In genomic region chr5:86421323-86422028, GRCm38 (mm10) we compare ENCODE assay signal across 28 mouse cellular contexts. TPM values are rescaled to one million over a fixed set of nuclear protein-coding genes. Genes with fewer than 3 reads are reported as not detected.
DNase-seq lines count a peak whose midpoint lies in the region; ATAC-seq and TF ChIP-seq lines count a peak whose summit lies in the region.
"Had no signal": no experiment of that assay in that cellular context is flagged by ENCODE, and none has a peak within 500 bp of the region (broad histone marks: within the 10 kb centered on the region; RNA-seq: fewer than 3 reads in every experiment).

No protein-coding gene starts in this region.

- intact Hi-C loops in gastrocnemius, adult 2 months (cut with DNase I), result no loop called here

- H3K4me3 ChIP-seq in hindbrain, embryonic 11.5 days (ENCODE audit: low read depth, low read length), result no peak overlapping the region
- H3K4me3 ChIP-seq in hindbrain, embryonic 16.5 days (ENCODE audit: low read length), result no peak overlapping the region
- H3K4me3 ChIP-seq in midbrain, embryonic 12.5 days, result no peak overlapping the region
- H3K4me3 ChIP-seq in gastrocnemius, adult 2 months, result no peak overlapping the region
- H3K4me3 ChIP-seq: embryonic facial prominence, embryonic 15.5 days; hindbrain, embryonic 15.5 days; limb, embryonic 12.5 days; liver, embryonic 13.5 days; lung, embryonic 15.5 days had no signal

- H3K4me1 ChIP-seq in hindbrain, embryonic 11.5 days (replicated peaks; ENCODE audit: control insufficient read depth, insufficient read depth, low read length), result no peaks in the 10 kb centered on the region
- H3K4me1 ChIP-seq in hindbrain, embryonic 16.5 days (ENCODE audit: control insufficient read depth, insufficient read depth, low read depth, low read length), result no peaks in the 10 kb centered on the region
- peaks cover 6% of the 10 kb centered on the region for H3K4me1 ChIP-seq in midbrain, embryonic 12.5 days
- H3K4me1 ChIP-seq: embryonic facial prominence, embryonic 15.5 days; hindbrain, embryonic 15.5 days; limb, embryonic 12.5 days; liver, embryonic 13.5 days; lung, embryonic 15.5 days had no signal

- H3K9me3 ChIP-seq in hindbrain, embryonic 11.5 days (ENCODE audit: control insufficient read depth, low read length), result no peaks in the 10 kb centered on the region
- H3K9me3 ChIP-seq in hindbrain, embryonic 16.5 days (ENCODE audit: control insufficient read depth, low read length), result no peaks in the 10 kb centered on the region
- H3K9me3 ChIP-seq in midbrain, embryonic 12.5 days, result no peaks in the 10 kb centered on the region
- H3K9me3 ChIP-seq: embryonic facial prominence, embryonic 15.5 days; hindbrain, embryonic 15.5 days; limb, embryonic 12.5 days; liver, embryonic 13.5 days; lung, embryonic 15.5 days had no signal

- 53% methylated on average over 3 of the region's 3 CpGs for WGBS in hindbrain, embryonic 11.5 days
- 46% methylated on average over 3 of the region's 3 CpGs for WGBS in hindbrain, embryonic 16.5 days
- WGBS in midbrain, embryonic 12.5 days, result 24% methylated on average over 3 of the region's 3 CpGs

- DNase-seq in cerebellum, postnatal 10 days, result peak; percentile 9 to 14
- DNase-seq in cerebellum, adult 18-20 months, result no peak
- no peak for DNase-seq in hindbrain, embryonic 11.5 days (ENCODE audit: low spot score)
- peak; percentile 29 for DNase-seq in retina, postnatal 1 day
- no peak for DNase-seq in gastrocnemius, adult 2 months
- DNase-seq in lung, adult 18-20 months, result no peak
- DNase-seq: adrenal gland, postnatal 14 days; cerebellum, adult 11 months; cerebellum, postnatal 25 days; heart, postnatal 10 days; liver, embryonic 13.5 days; lung, postnatal 4 days had no signal

- H3K9ac ChIP-seq in hindbrain, embryonic 11.5 days (ENCODE audit: low read depth, low read length), result no peak overlapping the region
- no peak overlapping the region for H3K9ac ChIP-seq in hindbrain, embryonic 16.5 days (ENCODE audit: low read depth, low read length)
- H3K9ac ChIP-seq in midbrain, embryonic 12.5 days (replicated peaks), result no peak overlapping the region
- H3K9ac ChIP-seq: embryonic facial prominence, embryonic 15.5 days; hindbrain, embryonic 15.5 days; limb, embryonic 12.5 days; liver, embryonic 13.5 days; lung, embryonic 15.5 days had no signal

- peak; percentile 50; the same call in 1 of the 2 replicates for ATAC-seq in hindbrain, embryonic 11.5 days (ENCODE audit: low FRiP score)
- no peak for ATAC-seq in hindbrain, embryonic 16.5 days
- peak; percentile 82 for ATAC-seq in midbrain, embryonic 12.5 days (ENCODE audit: low FRiP score, low read depth)
- ATAC-seq: activated CD4-positive, CD25-positive, alpha-beta regulatory T cell, adult 4 months; intestine, postnatal 0 days; Patski had no signal

- H3K4me2 ChIP-seq in hindbrain, embryonic 11.5 days (replicated peaks; ENCODE audit: low read depth, low read length), result no peak overlapping the region
- no peak overlapping the region for H3K4me2 ChIP-seq in hindbrain, embryonic 16.5 days (ENCODE audit: low read length)
- H3K4me2 ChIP-seq in midbrain, embryonic 12.5 days (replicated peaks), result no peak overlapping the region
- H3K4me2 ChIP-seq: embryonic facial prominence, embryonic 15.5 days; heart, embryonic 11.5 days; hindbrain, embryonic 15.5 days; limb, embryonic 12.5 days; liver, embryonic 13.5 days; lung, embryonic 15.5 days had no signal

- H3K27me3 ChIP-seq in hindbrain, embryonic 11.5 days (ENCODE audit: control insufficient read depth, insufficient read depth, low read length), result no peaks in the 10 kb centered on the region
- no peaks in the 10 kb centered on the region for H3K27me3 ChIP-seq in hindbrain, embryonic 16.5 days (replicated peaks; ENCODE audit: control insufficient read depth, insufficient read depth, low read length)
- no peaks in the 10 kb centered on the region for H3K27me3 ChIP-seq in midbrain, embryonic 12.5 days
- H3K27me3 ChIP-seq: embryonic facial prominence, embryonic 15.5 days; hindbrain, embryonic 15.5 days; limb, embryonic 12.5 days; liver, embryonic 13.5 days; lung, embryonic 15.5 days had no signal

- H3K27ac ChIP-seq in hindbrain, embryonic 11.5 days (ENCODE audit: low read depth, low read length), result no peak overlapping the region
- no peak overlapping the region for H3K27ac ChIP-seq in hindbrain, embryonic 16.5 days (ENCODE audit: low read depth, low read length)
- peak overlapping the region; percentile 35; the same call in 1 of the 2 replicates for H3K27ac ChIP-seq in midbrain, embryonic 12.5 days (replicated peaks)
- no peak overlapping the region for H3K27ac ChIP-seq in gastrocnemius, adult 2 months
- H3K27ac ChIP-seq: embryonic facial prominence, embryonic 15.5 days; hindbrain, embryonic 15.5 days; limb, embryonic 12.5 days; liver, embryonic 13.5 days; lung, embryonic 15.5 days had no signal

- H3K36me3 ChIP-seq in hindbrain, embryonic 11.5 days (ENCODE audit: control insufficient read depth, insufficient read depth, low read length), result no peaks in the 10 kb centered on the region
- H3K36me3 ChIP-seq in hindbrain, embryonic 16.5 days (ENCODE audit: control insufficient read depth, insufficient read depth, low read length), result no peaks in the 10 kb centered on the region
- H3K36me3 ChIP-seq in midbrain, embryonic 12.5 days, result no peaks in the 10 kb centered on the region
- H3K36me3 ChIP-seq: embryonic facial prominence, embryonic 15.5 days; hindbrain, embryonic 15.5 days; limb, embryonic 12.5 days; liver, embryonic 13.5 days; lung, embryonic 15.5 days had no signal

- TF ChIP-seq CTCF in gastrocnemius, adult 2 months (IDR thresholded peaks at IDR 0.05), result no peak

RNA-seq across cellular contexts. Expression of gene Tmprss11a, which starts 47.3 kb away (rescaled TPM):
- polyA plus RNA-seq in hindbrain, embryonic 11.5 days (2014; fragmentation: Nextera tagmentation; extraction: Ambion mirVana), result not detected in 2 replicates
- polyA plus RNA-seq in hindbrain, embryonic 16.5 days (2015; fragmentation: Nextera tagmentation; extraction: Ambion mirVana), result not detected in 2 replicates
- not detected in 2 replicates for polyA plus RNA-seq in midbrain, embryonic 12.5 days (2016; fragmentation: Nextera tagmentation; extraction: Ambion mirVana)
- total RNA-seq in gastrocnemius, adult 2 months (2021), result not detected
- total RNA-seq: adrenal gland, postnatal 14 days; heart, postnatal 10 days; layer of hippocampus, postnatal 14 days; neutrophil, adult 5-6 weeks had no signal
- polyA plus RNA-seq: gonadal fat pad, adult 2 months; heart, embryonic 11.5 days; hindbrain, embryonic 15.5 days; kidney, embryonic 16.5 days; large intestine, adult 2 months; limb, embryonic 12.5 days; liver, embryonic 13.5 days; lung, embryonic 15.5 days; Patski had no signal

RNA-seq across cellular contexts. Expression of gene Tmprss11d, which starts 48.3 kb away (rescaled TPM):
- 0.08 TPM in 1 of 2 replicates, not detected in the other for polyA plus RNA-seq in hindbrain, embryonic 11.5 days (2014; fragmentation: Nextera tagmentation; extraction: Ambion mirVana)
- not detected in 2 replicates for polyA plus RNA-seq in hindbrain, embryonic 16.5 days (2015; fragmentation: Nextera tagmentation; extraction: Ambion mirVana)
- not detected in 2 replicates for polyA plus RNA-seq in midbrain, embryonic 12.5 days (2016; fragmentation: Nextera tagmentation; extraction: Ambion mirVana)
- total RNA-seq in gastrocnemius, adult 2 months (2021), result not detected
- total RNA-seq: adrenal gland, postnatal 14 days; heart, postnatal 10 days; layer of hippocampus, postnatal 14 days; left cerebral cortex, postnatal 10 days; neutrophil, adult 5-6 weeks had no signal
- polyA plus RNA-seq: gonadal fat pad, adult 2 months; hindbrain, embryonic 15.5 days; intestine, postnatal 0 days; kidney, embryonic 16.5 days; large intestine, adult 2 months; limb, embryonic 12.5 days; liver, embryonic 13.5 days; lung, embryonic 15.5 days; Patski had no signal

Comparison
In these comparisons a context has a peak if more than half of its experiments do, and no peak if none do; other contexts are left out.
1. DNase-seq: peak in cerebellum, postnatal 10 days (2 of 2) and retina, postnatal 1 day (single experiment); none in cerebellum, adult 18-20 months (0 of 2), hindbrain, embryonic 11.5 days (single experiment), gastrocnemius, adult 2 months (single experiment) and lung, adult 18-20 months (0 of 2).